Mouse (Mus musculus) liver, embryonic 14.5 days (tissue): ENCODE measurements around the gene Iqgap2. TPM values are rescaled to one million over a fixed set of nuclear protein-coding genes. Genes with fewer than 3 reads are reported as not detected.

Experiments
- ATAC-seq: fragments of 200-750 bp; cut with Nextera tagmentation; 2 replicates; pipeline ENCODE4 v1.8.0; 2017; ENCODE audit warnings: moderate number of reproducible peaks, mild to moderate bottlenecking, moderate library complexity; ENCODE audit not compliant: insufficient read depth
- DNase-seq, 3 experiments: peaks; one replicate each; pipeline ENCODE4 v3.0.0-alpha.2; 2012 to 2013; ENCODE audit warnings: low read depth in 3 of 3, low spot score in 3 of 3
- H3K27ac ChIP-seq: fragments of 300-500 bp; sonication (generic); 2 replicates; pipeline ENCODE4 v1.5.1; 2014; ENCODE audit warnings: moderate library complexity, mild to moderate bottlenecking, control low read depth, inconsistent platforms
- H3K27me3 ChIP-seq: fragments of 300-500 bp; sonication (generic); 2 replicates; pipeline ENCODE4 v1.6.1; 2014; ENCODE audit warnings: mild to moderate bottlenecking, low read length, moderate library complexity; ENCODE audit not compliant: control insufficient read depth, insufficient read depth
- H3K36me3 ChIP-seq: fragments of 300-500 bp; sonication (generic); replicated peaks from 2 replicates; pipeline ENCODE4 v1.6.1; 2014; ENCODE audit warnings: low read depth; ENCODE audit not compliant: control insufficient read depth, insufficient read depth
- H3K4me1 ChIP-seq, 2 experiments: fragments of 200-500 bp in 1 of 2; fragments of 300-500 bp in 1 of 2; sonication (generic) in 1 of 2; replicated peaks; 2 replicates each; pipeline ENCODE4 v1.6.1; 2012 to 2014; ENCODE audit warnings: antibody characterized with exemption in 1 of 2, inconsistent platforms in 1 of 2, low read length in 1 of 2; ENCODE audit not compliant: control insufficient read depth in 2 of 2, insufficient read depth in 2 of 2
- H3K4me2 ChIP-seq: fragments of 300-500 bp; sonication (generic); 2 replicates; pipeline ENCODE4 v1.6.1; 2014; ENCODE audit warnings: low read depth, mild to moderate bottlenecking, control low read depth, moderate library complexity
- H3K4me3 ChIP-seq, 2 experiments: fragments of 200-500 bp in 1 of 2; fragments of 300-500 bp in 1 of 2; sonication (generic) in 1 of 2; 2 replicates each; pipeline ENCODE4 v1.5.1; 2012 to 2014; ENCODE audit warnings: low read depth in 2 of 2, low read length in 2 of 2, mild to moderate bottlenecking in 2 of 2, control low read depth in 1 of 2, inconsistent platforms in 1 of 2, moderate library complexity in 1 of 2; ENCODE audit not compliant: insufficient read depth in 1 of 2
- H3K9ac ChIP-seq: fragments of 300-500 bp; sonication (generic); replicated peaks from 2 replicates; pipeline ENCODE4 v1.6.1; 2014; ENCODE audit warnings: mild to moderate bottlenecking, control low read depth, moderate library complexity
- H3K9me3 ChIP-seq: fragments of 300-500 bp; sonication (generic); 2 replicates; pipeline ENCODE4 v1.6.1; 2016; ENCODE audit warnings: low read length, mixed read lengths; ENCODE audit not compliant: control insufficient read depth
- CTCF ChIP-seq: IDR thresholded peaks from 2 replicates; pipeline ENCODE4 v1.5.1; 2016; ENCODE audit warnings: antibody characterized with exemption, low read depth, control low read depth
- EP300 ChIP-seq: IDR thresholded peaks from 2 replicates; pipeline ENCODE4 v1.6.1; 2016; ENCODE audit warnings: antibody characterized with exemption, low read depth
- WGBS: fragments of 180-500 bp; shearing (Covaris S2); extraction: QIAGEN DNeasy Blood & Tissue Kit; methylation state at CpG from one replicate; pipeline ENCODE4 v1.1.7; 2014; ENCODE audit not compliant: insufficient replicate concordance; 5-methylcytosine and 5-hydroxymethylcytosine counted together
- polyA plus RNA-seq, 2 experiments: library from polyadenylated mRNA; depleted of rRNA in 1 of 2; stranded (reverse) in 1 of 2; unstranded in 1 of 2; fragments of >200 nt; fragmentation: Nextera tagmentation in 1 of 2; extraction: Ambion mirVana in 1 of 2; gene quantifications; 2 replicates each; pipeline versions ENCODE4 v1.2.1 to v1.2.3; 2012 to 2014

Gene Iqgap2
- polyA plus RNA-seq, 2 experiments: 10.8 to 11.8 TPM

- WGBS: 85% methylated on average over 17 of the region's 17 CpGs
- Histone ChIP-seq H3K27ac (no peak overlapping the region), H3K4me2 (no peak overlapping the region), H3K4me3 (no peak overlapping the region), H3K4me1 (peaks cover 0 to 22% of the 10 kb centered on the region in 2 experiments; a peak in 2 of 4 replicates), H3K27me3 (no peaks in the 10 kb centered on the region), H3K9me3 (no peaks in the 10 kb centered on the region), H3K36me3 (peaks cover 5% of the 10 kb centered on the region), H3K9ac (no peak overlapping the region)
- no peak for TF ChIP-seq CTCF
- ATAC-seq (no peak), DNase-seq (no peak)
Measured at GRCm38 (mm10) chr13:95641061-95641986, 250.4 kb downstream of the Iqgap2 start.

- H3K9ac ChIP-seq: no peak overlapping the region
- no peak overlapping the region for H3K4me2 ChIP-seq
- H3K27ac ChIP-seq: no peak overlapping the region
- H3K36me3 ChIP-seq: peaks cover 2% of the 10 kb centered on the region
- 75% methylated on average over 1 of the region's 1 CpGs for WGBS
- peaks cover 0 to 22% of the 10 kb centered on the region in 2 experiments; a peak in 2 of 4 replicates for H3K4me1 ChIP-seq
- ATAC-seq (no peak), DNase-seq (no peak)
- TF ChIP-seq EP300 (no peak), CTCF (no peak)
- no peak overlapping the region for H3K4me3 ChIP-seq
- no peaks in the 10 kb centered on the region for H3K9me3 ChIP-seq
- H3K27me3 ChIP-seq: no peaks in the 10 kb centered on the region
Measured at GRCm38 (mm10) chr13:95640408-95640807, 251.3 kb downstream of the Iqgap2 start.

GRCm38 (mm10) chr13:95639336-95640116 is 252.2 kb downstream of the Iqgap2 start:
- Histone ChIP-seq H3K4me3 (no peak overlapping the region), H3K9me3 (no peaks in the 10 kb centered on the region), H3K36me3 (no peaks in the 10 kb centered on the region; the same call in none of the 2 replicates), H3K27ac (no peak overlapping the region), H3K9ac (no peak overlapping the region), H3K4me1 (peaks cover 0 to 22% of the 10 kb centered on the region in 2 experiments; a peak in 2 of 4 replicates), H3K4me2 (no peak overlapping the region), H3K27me3 (no peaks in the 10 kb centered on the region)
- no peak for DNase-seq
- TF ChIP-seq CTCF: no peak
- no peak for TF ChIP-seq EP300
- no peak for ATAC-seq
- WGBS: 63% methylated on average over 15 of the region's 15 CpGs

- H3K4me2 ChIP-seq: no peak overlapping the region
- peak; percentile 49 for ATAC-seq
- no peaks in the 10 kb centered on the region for H3K9me3 ChIP-seq
- H3K4me1 ChIP-seq: peaks cover 3 to 23% of the 10 kb centered on the region in 2 experiments; a peak in 2 of 4 replicates
- WGBS: 36% methylated on average over 5 of the region's 5 CpGs
- H3K27ac ChIP-seq: no peak overlapping the region
- H3K4me3 ChIP-seq: no peak overlapping the region
- no peak overlapping the region for H3K9ac ChIP-seq
- H3K36me3 ChIP-seq: no peaks in the 10 kb centered on the region; the same call in none of the 2 replicates
- DNase-seq: no peak
- H3K27me3 ChIP-seq: no peaks in the 10 kb centered on the region
- TF ChIP-seq CTCF: no peak
- TF ChIP-seq EP300: no peak
Measured at GRCm38 (mm10) chr13:95638894-95639293, 252.8 kb downstream of the Iqgap2 start.

- H3K9ac ChIP-seq: no peak overlapping the region
- no peaks in the 10 kb centered on the region for H3K27me3 ChIP-seq
- no peak overlapping the region for H3K4me3 ChIP-seq
- no peaks in the 10 kb centered on the region for H3K9me3 ChIP-seq
- peak; percentile 6; the same call in 1 of the 2 replicates for ATAC-seq
- no peak overlapping the region for H3K4me2 ChIP-seq
- DNase-seq: no peak
- H3K36me3 ChIP-seq: peaks cover 2% of the 10 kb centered on the region
- TF ChIP-seq EP300 (peak; percentile 25; the same call in 1 of the 2 replicates), CTCF (no peak)
- H3K27ac ChIP-seq: no peak overlapping the region
- peaks cover 3 to 23% of the 10 kb centered on the region in 2 experiments; a peak in 2 of 4 replicates for H3K4me1 ChIP-seq
- WGBS: 51% methylated on average over 10 of the region's 10 CpGs
Measured at GRCm38 (mm10) chr13:95637737-95638136, 254.0 kb downstream of the Iqgap2 start.
